Mouse (Mus musculus) liver, postnatal 0 days (tissue): ENCODE data around the gene Gm3667.
"Not testable (repeated sequence)": the region's sequence is repeated elsewhere in the genome, so short reads cannot be mapped to it uniquely, and the experiment has no call there.

Experiments used
- CTCF ChIP-seq: sonication (generic); IDR thresholded peaks from 2 replicates; pipeline ENCODE4 v1.5.1; 2016; ENCODE audit warnings: antibody characterized with exemption, low read depth
- EP300 ChIP-seq: IDR thresholded peaks from 2 replicates; pipeline ENCODE4 v1.6.1; 2016; ENCODE audit warnings: antibody characterized with exemption, low read depth, mild to moderate bottlenecking

DNA sequence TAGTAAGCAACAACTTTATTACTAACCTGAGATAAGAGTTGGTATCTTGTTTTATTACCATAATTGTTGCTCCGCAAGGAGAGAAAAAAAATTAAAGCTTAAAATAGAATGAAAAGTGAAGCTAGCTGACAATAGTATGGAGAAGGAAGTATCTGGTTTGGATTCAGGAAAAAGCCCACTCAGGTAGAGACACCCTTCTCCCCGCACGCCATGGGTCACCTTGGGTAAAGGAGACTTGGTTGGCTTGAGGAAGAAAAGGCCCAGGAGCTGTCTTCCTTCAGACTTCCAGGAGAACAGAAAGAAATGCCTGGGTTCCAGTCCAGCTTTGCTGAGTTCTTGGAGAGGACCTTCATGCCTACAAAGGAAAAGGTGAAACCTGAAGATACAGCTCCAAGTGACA lies 66.5 kb downstream of the Gm3667 start:
- TF ChIP-seq CTCF, EP300: not testable (repeated sequence)
